Mouse (Mus musculus) kidney, postnatal 25 days (tissue): ENCODE results near the gene Fgfr2.

ENCODE experiments used
- DNase-seq, 2 experiments: peaks; one replicate each; pipeline ENCODE4 v3.0.0; 2021; ENCODE audit warnings: mixed read lengths in 2 of 2

The Fgfr2 gene

DNA sequence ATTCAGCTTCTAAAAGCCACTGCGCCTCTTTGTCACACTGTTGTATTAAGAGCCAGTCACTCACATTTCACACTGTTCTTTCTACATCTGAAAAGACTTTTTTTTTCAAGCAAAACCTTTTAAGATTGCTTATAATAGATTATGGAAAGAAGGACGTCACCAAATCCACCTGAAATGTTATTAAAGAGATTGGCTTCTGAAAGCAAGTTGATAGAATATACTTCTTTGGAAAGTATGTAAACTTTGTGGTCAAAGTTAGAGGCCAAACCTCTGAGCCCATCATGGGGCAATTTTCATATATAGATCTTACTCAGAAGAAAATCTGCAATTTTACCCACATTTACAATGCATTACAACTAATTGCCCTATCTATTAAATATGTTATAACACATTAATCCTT lies 306.6 kb downstream of the Fgfr2 start:
- no peak for DNase-seq

DNA sequence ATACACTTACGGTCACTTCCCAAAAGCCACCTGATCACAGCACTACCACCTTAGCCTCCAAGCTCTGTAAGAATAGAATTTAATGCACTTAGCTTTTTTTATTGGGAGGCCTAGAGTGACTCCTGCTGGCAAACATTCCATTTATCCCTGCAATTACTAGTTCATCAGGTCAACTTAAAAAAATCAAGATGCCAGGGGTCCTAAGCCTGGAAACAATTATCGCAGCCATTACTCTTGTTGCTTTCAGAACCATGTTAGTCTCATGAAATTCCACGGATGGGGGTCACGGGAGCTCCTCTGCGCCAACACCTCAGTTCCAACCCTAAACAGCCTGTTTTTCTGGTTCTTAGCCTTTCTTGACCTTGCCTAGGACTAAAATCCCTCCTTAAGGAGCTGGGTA lies 308.1 kb downstream of the Fgfr2 start:
- no peak for DNase-seq

DNA sequence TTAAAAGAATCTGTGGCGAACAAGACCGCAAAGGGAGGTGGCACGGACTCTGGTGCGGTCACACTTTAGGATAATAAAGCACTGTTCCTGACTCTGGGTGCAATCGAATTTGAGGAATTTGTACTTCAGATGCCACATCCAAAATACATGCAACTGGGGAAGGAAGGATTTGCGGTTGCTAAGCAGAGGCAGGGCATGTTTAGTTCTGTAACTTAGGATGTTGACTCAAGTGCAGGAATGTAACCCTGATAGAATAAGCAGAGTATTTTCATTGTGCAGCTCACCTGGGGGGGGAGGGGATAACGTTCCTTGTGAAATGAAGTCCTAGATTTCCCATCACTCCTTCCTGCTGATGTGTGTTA lies 309.1 kb downstream of the Fgfr2 start:
- no peak for DNase-seq

DNA sequence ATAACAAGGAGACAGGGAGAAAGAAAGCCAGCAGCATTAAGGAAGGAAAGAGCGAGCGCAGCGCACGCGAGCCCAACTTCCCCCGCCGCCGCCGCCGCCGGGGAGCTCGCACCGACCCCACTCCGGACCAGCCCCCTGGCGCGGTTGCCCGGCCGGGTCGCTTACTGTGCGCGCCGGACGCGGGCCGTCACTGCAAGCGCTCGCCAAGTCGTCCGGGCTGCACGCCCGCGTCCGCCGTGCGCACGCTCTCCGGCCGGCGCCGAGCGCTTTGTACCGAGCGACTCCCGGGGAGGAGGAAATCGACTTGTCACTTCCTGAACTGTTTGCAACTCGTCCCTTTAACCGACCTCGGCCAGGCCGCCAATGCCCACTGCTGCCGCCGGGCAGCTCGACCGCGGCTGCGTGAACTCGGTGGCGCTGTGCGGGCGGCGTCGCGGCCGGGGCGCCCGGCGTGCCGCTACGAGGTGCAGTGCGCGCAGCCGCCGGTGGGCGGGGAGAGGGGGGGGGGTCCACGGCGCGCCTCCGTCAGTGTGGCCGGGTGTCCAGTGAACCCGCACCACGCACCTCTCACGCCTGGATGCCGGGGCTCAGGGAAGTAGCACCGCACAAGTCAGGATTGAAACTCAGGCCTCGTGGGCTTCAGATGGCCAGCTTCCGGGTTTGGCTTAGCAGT lies 309.6 kb downstream of the Fgfr2 start, which contains the start of gene Fam53b:
TSS of gene Fam53b (minus strand) at position 471 of the 673 bp plus-strand sequence.
- DNase-seq: peak; percentile 71 to 88

DNA sequence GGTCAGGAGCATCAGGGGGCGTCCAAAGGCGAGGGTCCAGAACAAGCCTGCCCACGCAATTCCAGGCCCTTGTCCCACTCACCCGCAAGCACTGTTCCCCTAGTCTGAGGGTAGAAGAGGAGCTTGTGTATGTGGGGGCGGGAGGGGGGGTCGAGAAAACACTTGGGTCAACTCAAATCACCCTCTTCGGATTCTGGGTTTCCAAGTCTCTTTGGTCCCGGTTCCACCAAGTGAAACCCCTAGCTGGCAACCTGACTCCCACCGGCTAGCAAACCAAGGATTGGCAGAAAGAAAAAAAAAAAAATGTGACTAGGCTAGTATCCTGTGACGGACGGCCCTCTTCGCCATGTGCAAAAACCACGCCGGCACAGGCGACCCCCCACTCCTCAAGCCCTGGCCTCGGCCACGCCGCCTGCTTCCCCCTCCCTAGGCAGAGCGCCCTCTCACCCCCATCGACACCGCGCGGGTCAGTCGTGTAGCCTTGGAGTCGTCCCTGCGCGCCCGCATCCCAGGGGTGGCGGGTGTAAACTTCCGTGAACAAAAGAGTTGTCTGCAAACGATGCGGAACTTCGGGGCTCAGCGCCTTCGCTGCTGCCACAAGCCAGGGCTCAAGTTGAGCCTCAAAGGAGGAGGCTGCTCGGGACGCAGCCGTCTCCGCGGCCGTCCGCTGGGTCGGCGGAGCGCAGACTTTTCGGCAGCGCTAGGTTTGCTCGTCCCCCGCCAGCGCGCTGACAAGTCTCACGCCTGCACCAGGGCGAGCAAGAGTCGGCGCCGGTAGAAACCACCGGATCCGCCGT lies 310.3 kb downstream of the Fgfr2 start:
- peak; percentile 53 to 72 for DNase-seq

DNA sequence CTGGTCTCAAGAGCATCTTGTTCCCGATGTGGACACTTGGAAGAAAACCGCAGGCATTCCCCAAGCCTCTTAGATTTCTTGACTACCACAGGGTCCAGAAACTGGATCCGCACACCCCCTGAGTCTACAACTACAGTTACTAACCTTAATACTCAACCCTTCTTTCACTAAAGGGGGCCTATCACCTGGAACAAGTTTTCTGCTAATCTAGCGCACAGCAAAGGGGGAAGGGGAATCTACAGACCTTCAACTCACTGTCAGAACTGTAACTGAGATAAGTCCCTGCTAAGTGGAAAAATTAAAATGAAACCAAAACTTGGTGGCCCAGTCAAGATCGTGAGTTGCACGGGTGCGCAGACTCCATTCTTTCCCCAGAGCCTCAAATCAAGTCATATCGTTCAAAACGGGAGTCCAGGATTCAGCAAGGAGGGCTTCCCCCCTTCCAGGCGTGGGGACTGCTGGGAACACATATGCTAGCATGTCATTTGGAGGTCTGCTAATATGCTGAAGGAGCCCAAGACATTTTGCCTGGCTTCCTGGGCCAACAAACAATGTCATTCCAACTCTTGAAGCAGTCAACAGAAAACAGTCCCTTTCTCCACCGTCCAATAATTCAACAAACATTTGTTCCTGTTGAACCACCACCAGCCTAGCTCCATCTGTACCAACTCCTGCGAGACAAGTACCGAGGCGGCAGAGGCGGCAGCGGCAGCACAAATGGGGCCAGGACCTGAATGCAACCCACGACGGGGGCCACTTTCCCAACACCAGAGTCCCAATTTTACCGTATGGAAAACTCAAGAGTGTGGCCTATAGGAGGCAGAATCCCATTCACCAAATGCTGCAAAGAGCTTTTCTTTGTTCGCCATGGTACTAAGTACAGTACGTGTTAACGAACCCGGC lies 311.2 kb downstream of the Fgfr2 start:
- peak in 1 of 2 experiments; percentile 60 for DNase-seq

DNA sequence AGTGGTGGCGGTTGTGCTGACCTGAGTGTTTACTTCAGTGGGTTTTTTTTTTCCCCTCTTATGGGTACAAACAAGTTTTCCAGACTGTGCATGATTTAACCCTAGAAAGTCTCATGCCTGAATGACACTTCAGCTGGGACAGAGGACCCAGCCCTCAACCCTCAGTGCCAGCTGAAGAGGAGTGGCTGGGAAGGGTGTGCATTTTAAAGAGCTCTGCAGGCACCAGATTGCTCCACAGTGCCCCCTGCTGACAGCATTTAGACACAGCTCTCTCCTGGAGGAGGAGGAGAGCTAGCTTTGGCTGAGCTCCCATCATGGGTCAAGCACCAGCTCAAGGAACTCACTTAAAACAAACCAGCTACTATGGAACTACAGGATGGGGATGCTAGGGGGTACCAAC lies 312.3 kb downstream of the Fgfr2 start:
- DNase-seq: peak; percentile 92 to 95

DNA sequence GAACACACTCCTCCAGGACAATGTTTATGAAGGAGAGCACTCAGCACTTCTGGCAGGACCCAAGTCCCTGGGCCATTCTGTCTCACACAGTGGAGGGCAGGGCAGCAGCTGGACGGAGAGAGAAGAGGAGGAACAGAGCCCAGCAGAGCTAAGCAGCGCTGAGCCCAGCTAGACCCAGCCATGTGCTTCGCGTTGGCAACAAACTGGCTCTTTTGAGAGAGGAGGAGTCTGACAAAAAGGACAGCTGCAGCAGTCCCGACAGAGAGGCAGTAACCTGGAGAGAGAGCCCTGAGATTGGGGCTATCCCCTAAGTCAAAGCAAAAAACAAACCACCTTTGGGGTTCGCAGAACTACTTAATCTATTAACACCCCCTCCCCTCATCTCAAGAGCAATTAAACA lies 312.8 kb downstream of the Fgfr2 start:
- peak; percentile 51 to 75 for DNase-seq

DNA sequence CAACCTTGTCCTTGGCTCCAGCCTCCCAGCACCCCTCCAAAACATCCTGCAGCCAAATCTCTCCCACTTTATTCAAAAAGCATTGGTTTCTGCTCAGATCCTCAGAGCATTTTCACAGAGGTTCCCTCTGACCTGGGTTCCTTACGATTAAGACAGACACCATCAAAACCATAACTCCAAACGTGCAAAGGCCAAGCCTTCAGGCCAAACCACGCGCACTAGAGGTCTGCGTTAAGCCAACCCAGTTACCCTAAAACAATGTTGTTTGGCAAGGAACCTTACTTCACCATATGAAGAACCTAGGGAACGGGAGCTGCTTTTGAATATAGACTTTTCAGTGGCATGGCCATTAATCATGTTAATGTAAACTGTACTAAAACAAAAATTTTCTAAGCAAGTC lies 313.4 kb downstream of the Fgfr2 start:
- no peak for DNase-seq

DNA sequence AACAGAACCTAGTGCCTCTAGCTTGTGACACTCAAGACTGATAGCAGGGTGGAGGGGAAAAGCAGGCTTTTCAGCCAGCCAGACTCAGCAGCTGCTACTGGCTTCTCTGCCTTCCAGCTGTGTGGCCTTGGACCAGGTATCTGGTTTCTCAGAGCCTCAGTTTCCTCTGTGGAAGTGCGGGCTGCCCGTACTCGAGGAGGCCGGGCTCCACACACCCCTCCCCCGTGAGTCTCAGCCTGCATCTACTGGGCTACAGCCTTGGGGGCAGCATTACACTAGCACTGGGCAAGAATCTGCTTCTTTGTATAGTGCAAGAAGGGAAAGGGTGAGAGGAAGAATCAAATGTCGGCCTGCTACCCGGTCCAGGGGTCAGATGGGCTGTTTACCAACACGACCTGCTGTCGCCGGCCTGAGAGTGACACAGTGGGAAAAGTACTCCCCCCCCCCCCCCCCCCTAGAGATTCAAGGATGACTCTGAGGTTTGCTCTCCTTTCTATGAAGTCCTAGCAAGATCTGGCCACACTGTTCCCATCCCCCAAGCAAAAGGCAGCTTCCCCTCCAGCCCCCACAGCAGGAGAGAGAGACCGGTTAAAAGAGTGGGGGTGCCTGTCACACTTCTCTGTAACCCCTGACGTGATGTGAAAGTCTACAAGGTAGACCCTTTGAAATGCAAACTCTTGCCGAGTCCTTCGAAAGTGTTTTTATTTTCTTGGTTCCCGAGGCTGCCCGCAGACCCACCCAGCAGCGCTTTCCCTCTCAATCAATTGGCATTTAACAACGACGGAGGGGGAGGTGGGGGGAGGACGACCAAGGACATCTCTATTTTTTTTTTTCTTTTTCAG lies 314.1 kb downstream of the Fgfr2 start:
- no peak for DNase-seq

DNA sequence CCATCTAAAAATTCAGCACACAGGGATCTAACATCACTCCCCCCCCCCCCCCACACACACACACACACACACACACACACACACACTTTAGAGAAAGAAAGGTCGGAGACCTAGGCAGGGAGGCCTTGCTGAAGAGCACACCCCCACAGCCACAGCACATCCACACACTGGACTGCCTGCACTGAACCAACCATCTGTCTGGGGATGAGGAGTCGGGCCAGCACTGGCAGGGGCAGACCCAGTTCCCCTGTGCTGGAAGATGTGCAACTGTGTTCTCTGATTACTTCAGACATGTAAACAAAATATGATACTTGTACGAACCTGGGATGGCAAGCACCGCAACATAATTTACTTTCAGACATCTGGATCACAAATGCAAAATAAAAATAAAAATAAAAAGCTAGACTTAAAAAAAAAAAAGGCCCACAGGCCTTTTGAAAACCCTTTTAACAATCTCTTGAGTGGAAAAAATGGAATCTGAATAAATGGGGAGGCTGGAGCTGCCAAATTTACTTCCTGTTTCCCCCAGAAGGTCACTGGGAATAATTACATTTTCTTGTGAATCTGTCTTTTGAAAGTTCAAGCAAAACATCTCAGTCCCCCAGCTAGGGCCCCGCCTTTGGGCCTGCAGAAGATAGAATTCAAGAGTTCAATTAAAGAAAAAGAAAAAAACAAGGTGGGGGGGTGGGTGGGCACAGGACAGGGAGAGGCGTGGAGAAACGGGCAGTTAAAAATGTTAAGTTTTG lies 314.9 kb downstream of the Fgfr2 start:
- no peak for DNase-seq

DNA sequence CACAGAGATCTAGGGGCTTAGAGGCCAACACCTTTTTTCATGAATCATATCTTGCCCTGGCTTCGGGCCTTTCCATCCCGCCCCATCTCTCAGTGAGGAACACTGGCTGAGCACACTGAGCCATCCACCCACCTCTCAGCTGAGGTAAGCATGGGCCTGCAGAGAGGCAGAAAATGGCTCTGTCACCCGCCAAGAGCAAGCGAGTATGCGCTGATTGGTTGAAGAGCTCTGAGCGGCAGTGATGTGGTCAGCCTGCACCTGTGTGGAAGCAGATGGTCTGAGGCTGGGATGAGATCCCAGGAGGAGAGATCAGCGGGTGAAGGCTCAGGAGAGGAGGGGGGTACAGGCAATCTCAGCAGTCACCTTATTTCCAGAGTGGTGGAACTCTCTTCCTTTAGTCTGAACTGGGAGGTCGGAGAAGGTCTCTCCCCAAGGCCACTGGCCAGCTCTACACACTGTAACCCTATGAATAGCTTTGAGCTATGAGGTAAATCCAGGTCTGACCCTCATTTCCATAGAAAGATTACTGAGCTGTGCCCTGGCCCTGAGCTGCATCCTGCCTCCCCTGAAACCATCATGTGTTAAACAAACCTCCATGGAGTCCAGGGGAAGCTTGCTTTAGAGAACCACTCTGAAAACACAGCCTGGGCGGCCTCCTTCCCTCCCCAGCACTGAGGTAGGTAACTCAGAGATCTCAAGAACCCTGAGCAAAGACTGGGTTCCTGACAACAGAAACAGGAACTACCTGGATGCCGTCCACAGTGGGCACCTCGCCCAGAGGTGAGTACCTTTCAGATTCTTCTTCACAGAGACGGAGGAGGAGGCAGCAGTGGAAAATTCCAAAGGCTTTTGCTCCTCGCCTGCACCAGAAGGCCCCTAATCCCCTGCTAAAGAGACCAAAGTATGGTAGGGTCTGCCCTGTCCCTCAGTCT lies 316.0 kb downstream of the Fgfr2 start:
- DNase-seq: peak; percentile 80 to 85

DNA sequence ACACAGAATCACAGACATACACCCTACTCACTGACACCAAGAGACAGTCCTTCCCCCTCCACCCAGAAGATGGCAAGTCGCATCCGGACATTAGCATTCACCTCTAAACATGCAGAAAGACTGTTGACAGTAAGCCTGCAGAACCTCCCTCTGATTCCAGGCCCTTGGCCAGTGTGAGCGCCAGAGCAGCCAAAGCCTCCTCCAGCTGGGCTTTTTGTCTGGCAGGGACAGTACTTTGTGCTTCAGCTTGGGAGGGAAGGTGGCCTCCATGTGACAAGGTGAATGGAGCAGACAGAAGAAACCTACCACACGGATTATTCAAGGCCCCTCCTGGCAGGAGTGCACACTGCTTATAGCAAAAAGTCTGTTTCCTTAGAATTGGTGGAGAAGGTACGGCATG lies 316.9 kb downstream of the Fgfr2 start:
- DNase-seq: no peak

DNA sequence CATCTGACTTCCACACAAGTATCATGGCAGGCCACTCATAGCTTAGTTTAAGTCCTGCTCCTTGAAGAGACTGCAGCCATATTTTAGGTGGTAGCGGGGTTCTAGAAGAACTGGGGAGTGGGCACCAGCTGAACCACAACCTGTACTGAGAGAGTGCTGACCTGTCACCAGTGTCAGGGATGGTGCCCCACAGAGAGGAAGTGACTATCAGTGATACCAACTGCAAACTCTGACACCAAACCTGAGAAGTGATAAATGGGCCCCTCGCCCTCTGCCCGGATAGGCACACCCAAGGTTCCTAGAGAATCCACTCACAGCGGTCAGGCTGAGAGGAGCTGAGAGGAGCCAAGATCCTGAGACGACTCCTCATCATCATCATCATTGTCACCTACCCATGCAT lies 318.2 kb downstream of the Fgfr2 start:
- no peak for DNase-seq

DNA sequence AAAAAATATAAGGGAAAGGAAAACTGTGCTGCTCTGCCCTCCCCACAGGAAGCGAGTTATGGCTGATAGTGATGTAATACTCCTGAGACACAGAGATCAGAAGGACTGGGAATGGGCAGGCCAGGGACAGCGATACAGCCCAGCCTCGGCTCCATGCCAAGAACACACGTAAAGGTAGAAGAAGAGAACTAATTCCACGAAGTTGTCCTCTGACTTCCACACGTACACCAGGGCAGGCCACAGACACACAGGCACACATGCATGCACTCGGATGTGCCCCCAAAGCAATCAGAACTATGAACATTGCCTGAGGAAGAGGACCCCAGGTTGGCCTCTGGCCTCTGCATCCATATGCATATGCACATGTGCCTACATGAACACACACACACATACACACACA lies 318.7 kb downstream of the Fgfr2 start:
- no peak for DNase-seq

DNA sequence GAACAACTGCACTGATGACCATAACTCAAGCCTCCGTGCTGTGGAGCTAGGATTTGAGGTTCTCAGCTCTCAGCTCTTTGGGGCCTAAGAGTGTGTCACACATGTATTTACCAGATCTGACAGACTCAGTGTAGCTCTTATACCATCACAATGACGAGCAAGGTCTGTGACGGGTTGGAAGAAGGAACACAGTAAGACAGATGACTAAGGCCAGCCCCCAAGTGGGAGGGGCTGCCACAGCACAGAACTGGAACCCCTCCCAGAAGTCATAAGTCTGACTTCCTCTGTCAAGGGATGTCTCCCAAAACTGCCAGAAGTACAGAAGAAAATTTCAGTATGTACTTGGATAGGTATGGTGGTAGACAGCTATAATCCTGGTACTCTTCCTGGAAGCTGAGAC lies 319.2 kb downstream of the Fgfr2 start:
- DNase-seq: peak in 1 of 2 experiments; percentile 50

DNA sequence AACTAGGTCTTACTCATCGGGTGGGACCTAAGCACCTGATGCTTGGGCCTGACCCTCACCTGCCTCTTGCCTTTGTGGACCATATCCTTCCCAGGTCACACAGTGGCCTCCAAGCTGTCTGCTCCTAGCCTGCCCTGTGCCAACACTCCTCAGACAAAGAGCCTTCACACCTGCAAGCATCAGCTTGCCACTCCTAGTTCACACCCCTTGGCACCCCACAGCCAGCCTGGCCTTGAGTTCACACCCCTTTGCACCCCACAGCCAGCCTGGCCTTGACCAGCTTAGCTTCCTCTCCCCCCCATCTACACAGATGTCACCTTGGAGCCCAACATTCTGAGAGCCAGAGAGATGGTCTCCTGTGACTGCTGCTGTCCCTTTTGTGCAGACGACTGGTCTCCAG lies 319.8 kb downstream of the Fgfr2 start:
- DNase-seq: no peak

DNA sequence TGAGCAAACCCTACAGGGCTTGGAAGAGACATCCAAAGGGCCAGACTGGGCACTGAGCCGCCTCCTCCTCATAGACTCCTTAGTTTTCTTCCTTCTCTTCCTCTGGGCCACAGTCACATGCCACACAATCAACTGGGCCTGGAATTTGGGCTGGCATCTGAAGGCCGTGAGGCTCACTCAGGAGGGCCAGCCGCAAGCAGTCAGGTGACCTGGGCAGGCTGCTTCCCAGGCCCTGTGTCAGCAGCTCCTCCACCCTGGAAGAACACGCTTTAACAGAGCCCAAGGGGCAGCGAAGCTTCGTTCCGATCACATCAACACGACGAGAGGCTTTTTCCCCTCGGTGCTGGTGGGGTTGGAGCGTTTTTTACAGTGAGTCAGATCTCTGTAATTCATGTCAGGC lies 320.5 kb downstream of the Fgfr2 start:
- DNase-seq: peak; percentile 52 to 77

DNA sequence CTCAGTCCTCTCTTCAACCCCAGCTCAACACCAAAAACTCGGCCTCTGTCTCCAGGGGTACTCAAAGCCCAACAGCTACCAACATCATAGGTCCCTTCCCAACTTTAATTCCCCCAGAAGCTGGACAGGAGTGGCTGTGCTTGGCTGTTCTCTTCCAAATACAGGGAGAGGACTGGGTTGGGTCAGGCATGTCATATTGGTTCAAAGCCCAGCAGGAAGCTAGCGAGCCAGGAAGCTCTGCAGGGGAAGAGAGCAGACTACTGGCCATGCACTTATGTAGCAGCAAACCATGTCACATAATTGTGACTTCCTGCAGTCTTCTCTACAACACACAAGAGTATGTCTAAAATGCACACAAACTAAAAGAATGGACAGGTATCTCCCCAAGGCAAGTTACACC lies 321.1 kb downstream of the Fgfr2 start:
- DNase-seq: peak in 1 of 2 experiments; percentile 45

DNA sequence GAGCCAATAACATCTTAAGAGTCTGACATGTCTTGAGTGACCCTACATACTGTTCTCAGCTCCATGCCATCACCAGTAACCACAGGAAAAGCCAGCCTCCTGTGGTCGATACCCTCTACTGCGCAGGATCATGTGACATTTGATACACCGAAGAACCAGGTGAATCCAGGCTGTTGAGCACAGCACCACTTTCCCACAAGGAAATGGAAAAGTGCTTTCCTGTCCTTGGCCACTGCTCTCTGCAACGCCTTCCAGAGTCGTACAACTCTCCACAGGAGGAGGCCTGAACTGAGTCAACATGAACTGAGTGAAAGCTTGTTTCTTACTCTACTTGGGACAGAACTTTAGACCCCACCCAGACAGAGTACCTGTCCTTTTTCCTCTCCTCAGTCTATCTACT lies 321.6 kb downstream of the Fgfr2 start:
- no peak for DNase-seq

DNA sequence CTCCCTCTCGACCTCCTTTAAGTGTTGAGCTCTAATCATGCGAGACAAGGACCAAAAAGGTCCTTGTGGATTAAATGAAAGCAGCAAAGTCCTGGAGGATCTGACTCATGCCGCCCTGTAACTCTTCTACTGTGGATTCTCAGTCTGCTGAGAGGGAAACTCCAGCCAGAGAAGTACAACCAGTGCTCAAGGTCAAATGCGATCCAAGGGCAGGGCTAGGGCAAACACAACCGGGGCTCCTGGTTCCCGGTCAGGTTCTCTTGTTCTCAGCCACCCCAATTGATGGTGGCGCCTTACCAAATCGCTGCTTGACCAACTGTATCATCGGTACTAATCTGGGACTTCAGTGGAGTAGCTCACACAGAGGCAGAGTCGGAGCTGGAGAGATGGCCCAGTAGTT lies 322.3 kb downstream of the Fgfr2 start:
- DNase-seq: peak; percentile 52 to 77
